Mouse (Mus musculus): ENCODE measurements at regions not wholly inside any gene's neighbourhood (a gene's known extent, or its start where the extent isn't known, plus 50 kb on each side); places are given as distances from the start of the nearest gene placed in this dataset.
"Not testable (repeated sequence)": the region's sequence is repeated elsewhere in the genome, so short reads cannot be mapped to it uniquely, and the experiment has no call there.

DNA sequence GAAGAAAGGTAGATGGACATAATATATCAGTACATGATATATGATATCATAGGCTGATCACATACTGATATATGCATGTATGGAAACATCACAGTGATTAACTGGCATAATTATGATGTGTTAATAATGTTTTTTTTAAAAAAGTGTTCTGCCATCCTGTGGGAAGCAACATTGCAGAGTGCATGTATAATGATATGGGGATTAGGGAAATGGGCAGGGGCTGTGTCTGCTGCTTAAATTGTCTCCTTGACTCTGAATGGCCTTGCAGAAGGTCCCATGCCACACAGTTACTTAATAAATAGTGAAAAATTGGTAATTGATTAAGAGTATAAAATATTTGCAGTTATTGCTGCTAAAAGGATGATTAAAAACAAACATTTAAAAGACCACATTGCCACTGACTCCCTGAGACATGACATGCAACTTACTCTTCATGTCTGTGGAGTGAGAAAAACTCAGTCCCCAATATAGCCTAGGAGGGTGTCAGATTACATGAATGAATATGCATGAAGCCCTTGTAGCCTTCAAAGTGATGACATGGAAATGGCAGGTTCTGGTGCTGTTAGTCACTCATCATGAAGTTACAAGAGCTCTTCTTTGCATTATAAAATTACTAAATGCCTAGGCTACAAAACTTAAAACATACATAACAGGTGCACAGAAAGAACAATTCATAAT lies 440.1 kb upstream of the Ube2e3 start:
- DNase-seq (ENCODE audit: low read depth, low spot score) = no peak

- DNase-seq (ENCODE audit: low read depth, low spot score) = no peak
These were observed 449.2 kb upstream of the Ube2e3 start for GRCm38 (mm10) chr2:78418561-78419338.

DNA sequence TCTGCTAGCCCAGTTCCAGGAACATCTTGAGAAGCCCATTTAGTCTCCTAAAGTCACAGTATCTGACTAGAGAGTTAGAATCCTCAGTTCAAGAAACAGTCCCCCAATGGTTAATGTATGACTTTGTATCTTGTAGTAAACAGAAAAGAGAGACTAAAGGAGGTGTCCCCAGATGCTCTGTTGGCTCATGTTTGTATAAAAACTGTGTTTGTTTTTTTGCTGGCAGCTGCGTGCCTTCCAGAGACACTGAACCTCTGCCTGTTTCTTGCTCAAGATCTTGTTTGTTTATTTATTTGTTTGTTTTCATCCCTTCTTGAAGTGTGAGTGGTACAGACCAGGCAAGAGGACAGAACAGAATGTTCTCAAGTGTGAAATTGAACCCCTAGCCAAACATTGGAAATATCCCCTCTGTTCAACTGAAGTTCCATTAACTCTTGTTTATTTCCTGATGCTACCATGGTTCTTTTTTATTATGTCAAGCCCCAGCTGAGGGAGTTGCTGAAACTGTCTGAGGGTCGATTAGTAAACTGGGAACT lies 451.3 kb upstream of the Ube2e3 start:
- DNase-seq (ENCODE audit: low read depth, low spot score) = no peak

DNA sequence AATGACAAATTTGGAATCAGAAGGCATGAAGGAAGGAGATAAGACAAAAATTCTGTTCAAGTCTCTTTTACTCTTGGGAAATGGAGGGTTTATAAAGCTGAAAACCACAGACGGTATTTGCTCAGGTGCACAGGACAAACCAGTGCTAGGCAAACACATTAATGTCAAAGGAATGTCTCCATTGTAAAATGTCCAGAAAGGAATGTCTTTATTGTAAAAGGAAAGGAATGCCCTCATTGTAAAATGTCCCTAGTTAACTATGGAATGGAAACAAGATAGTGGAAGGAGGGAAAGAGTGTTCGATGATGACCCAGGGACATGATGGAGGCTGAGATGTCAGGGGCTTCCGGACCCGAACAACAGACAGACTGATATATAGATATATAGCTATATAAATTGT lies 454.9 kb upstream of the Ube2e3 start:
- no peak for DNase-seq (ENCODE audit: low read depth, low spot score)

DNA sequence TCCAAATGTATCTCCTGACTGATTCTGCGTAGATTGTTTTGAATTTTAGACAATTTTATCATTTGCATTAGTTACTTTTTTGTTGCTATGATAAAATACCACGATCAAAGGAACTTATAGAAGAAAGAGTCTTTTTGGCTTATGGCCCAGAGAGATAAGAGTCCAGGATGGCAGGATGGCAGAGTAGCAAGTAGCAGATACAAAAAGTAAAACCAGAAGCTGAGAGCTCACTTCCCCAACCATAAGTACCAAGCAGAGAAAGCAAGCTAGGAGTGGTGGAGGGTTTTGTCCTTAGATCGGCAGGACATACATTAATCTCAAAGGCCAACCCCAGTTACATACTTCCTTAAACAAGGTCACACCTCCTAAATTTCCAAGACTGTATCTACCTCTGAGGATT lies 457.7 kb upstream of the Cwc22 start:
- DNase-seq (ENCODE audit: low read depth, low spot score) = no peak

DNA sequence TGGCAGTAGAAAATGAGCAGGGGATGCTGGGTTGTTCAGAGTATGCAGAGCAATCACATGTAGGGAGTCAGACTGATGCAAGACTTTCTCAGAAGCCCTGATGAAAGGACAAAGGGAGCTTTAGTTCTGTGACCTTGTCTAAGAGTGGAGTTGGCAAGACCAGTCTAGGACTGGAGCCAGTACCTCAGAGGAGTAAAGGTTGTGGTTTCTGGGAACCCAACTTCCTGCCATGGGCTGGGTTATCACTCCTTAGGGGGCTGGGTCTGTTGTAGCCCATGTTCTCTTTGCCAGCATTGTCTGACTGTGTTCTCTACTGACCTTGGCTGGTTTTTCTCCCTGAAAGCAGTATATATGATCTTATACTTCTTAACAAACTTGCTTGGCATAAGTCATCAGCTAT lies 453.1 kb upstream of the Cwc22 start:
- DNase-seq (ENCODE audit: low read depth, low spot score) = no peak

- DNase-seq (ENCODE audit: low read depth, low spot score) = no peak
These were observed 450.7 kb upstream of the Cwc22 start for GRCm38 (mm10) chr2:78396924-78397323.

DNA sequence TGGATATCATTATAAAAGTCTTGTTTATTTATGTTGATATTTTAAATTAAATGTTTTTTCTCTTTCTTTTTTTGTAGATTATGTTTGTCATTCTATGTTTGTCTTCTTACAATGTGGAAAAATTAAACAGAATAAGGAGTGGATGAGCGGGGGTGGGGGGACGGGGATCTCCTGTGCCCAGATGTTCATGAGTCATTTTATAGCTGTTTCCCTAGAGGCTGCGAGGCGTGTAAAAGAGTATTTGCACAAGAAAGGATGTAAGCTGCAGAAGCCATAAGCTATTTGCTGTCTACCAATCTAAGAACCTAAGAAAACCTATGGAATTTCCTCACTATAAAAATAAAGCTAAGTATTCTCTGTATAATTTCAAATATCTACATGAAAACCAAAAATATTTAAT lies 446.9 kb upstream of the Cwc22 start:
- DNase-seq (ENCODE audit: low read depth, low spot score) = no peak

- DNase-seq (ENCODE audit: low read depth, low spot score) = no peak
These were observed 446.2 kb upstream of the Cwc22 start for GRCm38 (mm10) chr2:78392425-78392824.

GRCm38 (mm10) chr2:78388001-78388400 lies 441.8 kb upstream of the Cwc22 start:
- no peak for DNase-seq (ENCODE audit: low read depth, low spot score)

DNA sequence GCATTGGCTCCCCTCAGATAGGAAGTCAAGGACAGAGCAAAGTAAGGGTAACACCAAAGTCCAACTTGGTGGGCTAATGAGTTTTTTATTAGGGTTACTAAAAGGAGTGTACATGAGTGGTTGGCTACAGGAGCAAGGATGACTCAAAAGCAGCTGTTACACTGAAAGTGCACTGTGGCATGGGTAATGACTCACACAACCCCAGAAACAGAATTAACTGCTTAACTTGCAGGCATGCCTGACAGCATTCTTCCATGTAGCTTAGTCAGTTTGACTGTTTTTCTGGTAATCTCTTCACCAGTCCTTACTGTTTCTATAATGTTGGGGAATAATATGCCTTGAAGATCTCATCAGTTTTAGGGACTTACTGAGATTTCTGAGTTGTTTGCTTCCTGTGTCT lies 435.1 kb upstream of the Cwc22 start:
- DNase-seq (ENCODE audit: low read depth, low spot score) = no peak

DNA sequence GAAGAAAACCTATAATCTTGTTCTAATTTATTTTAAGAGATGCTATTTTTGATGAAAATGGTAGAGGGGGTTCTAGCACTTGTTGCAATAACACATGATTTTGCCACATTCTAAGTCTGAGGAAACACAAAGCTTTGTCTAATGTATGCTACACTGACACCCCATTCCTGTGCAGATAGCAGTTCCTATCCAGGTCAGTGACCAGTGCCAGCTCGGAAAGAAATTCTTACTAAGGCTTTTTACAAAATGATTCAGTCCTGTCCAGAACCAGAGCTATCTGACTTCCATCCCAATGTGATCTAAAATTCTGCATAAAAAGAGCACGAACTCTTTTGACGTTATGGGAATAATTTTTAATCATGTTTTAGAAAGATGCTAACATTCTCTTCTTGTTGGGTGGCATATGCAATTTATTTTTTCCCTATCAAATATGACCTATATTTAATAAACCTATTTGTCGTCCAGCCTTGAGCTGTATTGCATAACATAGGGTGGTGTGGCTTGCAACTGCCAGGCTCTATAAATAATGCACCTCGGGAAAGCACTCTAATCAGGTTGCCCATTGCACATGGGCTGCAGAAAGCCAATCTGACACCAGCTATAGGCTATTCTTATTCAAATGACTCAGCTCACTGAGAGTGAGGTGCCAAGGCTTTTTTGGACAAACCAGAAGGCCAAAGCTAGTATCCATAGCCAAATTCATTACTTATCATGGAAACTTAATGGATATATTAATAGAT lies 385.7 kb upstream of the Cwc22 start:
- no peak for DNase-seq (ENCODE audit: low read depth, low spot score)

GRCm38 (mm10) chr2:78326091-78326490 lies 379.9 kb upstream of the Cwc22 start:
- DNase-seq (ENCODE audit: low read depth, low spot score) = no peak

- no peak for DNase-seq (ENCODE audit: low read depth, low spot score)
These were observed 376.2 kb upstream of the Cwc22 start for GRCm38 (mm10) chr2:78322216-78322965.

DNA sequence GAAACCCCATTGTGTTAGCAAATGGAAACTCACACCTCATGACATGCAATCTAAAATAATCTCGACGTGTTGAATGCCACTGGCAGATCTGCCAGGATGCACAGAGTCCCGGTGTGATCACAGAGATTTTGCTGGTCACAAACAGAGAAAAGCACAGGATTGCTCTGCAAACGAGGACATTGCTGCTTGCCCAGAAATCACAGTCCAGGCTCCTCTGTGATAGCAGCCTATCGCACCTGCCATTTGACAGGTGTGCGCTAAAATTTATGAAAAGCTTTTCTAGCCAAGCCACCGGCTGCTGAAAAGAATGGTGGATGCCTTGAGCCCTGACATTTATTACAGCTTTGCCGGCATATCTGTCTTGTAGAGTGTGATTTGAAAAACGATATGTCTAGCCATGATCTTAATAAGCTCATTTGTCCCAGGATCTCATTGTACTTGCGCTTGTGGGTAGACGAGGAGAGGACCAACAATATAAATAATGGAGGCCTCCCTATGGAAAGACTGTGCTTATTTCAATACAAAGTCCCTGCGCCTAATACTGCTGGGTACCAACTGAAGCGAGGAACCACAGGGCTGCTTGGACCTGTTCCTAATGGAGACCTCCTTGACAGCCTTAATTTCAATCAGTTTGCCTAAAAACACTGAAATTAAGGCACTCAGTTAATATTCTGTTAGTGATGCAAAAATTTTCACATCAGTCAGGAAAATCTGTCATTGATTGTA lies 365.8 kb upstream of the Cwc22 start:
- DNase-seq (ENCODE audit: low read depth, low spot score) = no peak

GRCm38 (mm10) chr2:78309361-78309760 lies 363.2 kb upstream of the Cwc22 start:
- DNase-seq (ENCODE audit: low read depth, low spot score) = no peak

- DNase-seq (ENCODE audit: low read depth, low spot score) = no peak
These were observed 360.7 kb upstream of the Cwc22 start for GRCm38 (mm10) chr2:78306897-78307296.

DNA sequence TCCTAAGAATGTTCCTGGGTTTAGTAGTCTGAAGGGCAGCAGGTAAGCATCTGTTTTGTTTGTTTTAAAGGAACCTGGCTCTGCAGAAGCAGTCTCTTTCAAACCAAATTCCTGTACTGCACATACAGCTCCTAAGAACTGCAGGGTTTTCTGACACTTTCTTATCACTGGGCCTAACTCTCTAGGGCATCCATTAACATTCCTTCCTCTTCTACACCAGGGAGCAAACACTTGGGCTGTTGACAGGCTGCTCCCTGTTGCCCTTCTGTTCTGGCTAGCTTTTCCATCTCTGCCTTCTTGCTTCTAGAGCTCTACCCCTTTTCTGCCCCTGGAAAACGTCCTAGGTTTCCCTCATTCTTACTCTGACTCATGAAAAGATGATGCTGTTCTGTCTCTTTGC lies 345.5 kb upstream of the Cwc22 start:
- no peak for DNase-seq (ENCODE audit: low read depth, low spot score)

DNA sequence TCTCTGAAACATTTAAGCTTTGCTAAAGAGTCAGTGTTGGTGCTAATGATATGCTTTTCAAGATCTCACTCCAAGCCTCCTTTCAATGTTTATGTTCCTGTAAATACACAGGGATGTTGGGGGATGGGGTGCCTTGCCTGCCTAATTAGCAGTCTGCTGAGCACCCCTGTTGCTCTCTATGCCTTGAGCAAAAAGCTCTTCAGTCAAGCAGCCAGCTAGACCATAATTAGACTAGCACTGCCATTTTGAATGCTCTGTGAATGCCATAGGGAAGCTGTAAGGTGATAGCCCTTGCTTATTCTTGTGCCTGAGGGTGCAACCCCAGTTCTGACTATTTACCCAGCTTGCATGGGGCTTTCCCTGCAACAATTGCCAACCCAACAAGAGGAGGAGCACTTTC lies 338.6 kb upstream of the Cwc22 start:
- DNase-seq (ENCODE audit: low read depth, low spot score) = no peak

DNA sequence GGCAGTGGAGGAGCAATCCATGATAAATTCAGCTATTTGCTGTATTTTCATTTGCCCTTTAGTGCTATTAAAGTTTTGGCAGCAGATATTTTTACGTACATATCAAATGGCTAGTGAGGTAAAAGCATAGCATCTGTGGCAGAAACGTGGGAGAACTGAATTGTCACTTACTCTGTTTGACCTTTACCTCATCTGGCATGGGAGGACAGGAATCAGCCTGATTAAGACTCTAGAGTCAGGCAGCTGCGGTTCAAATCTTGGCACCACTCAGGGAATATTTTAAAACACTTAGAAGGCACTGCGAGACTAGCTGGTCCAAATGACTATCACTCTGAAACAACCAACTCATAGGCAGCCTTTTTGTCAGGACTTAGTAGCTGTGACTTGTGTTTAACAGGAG lies 337.4 kb upstream of the Cwc22 start:
- no peak for DNase-seq (ENCODE audit: low read depth, low spot score)

DNA sequence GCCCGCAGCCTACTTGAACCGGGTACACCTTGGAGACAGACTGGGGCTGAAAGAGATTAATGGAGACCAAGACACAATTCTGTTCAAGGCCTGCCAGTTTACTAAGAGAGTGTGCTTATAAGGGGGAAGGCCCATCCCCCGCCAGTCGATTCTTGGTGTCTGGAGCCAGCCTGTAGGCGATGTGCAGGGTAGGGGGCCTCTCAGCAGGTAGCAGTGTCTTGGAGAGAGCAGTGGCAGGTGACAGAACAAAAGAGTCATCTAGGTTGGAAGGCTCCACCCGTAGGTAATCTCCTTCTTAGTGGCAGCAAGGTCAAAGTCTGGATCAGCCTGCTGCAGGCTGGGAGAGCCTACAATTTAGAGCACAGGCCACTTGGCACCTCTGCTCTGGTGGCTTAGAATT lies 335.7 kb upstream of the Cwc22 start:
- DNase-seq (ENCODE audit: low read depth, low spot score) = not testable (repeated sequence)

Data from A20 (cell line).